Mouse (Mus musculus): Measurements from ENCODE around the gene Rhox3f.
"Not testable (repeated sequence)": the region's sequence is repeated elsewhere in the genome, so short reads cannot be mapped to it uniquely, and the experiment has no call there.

GRCm38 (mm10) chrX:37557112-37557511, 23.7 kb upstream of the Rhox3f start, which contains the start of gene Rhox4e:
- TF ChIP-seq POLR2A (IDR thresholded peaks at IDR 0.05; ENCODE audit: low read depth, low read length); CTCF (conservative IDR thresholded peaks at IDR 0.05; ENCODE audit: insufficient read depth, insufficient read length, low read depth, low read length): not testable (repeated sequence)

Measured in kidney, adult 2 months (tissue).